Mouse (Mus musculus) left cerebral cortex, adult 9 months (tissue): ENCODE results near the gene Celf2.
A peak's percentile ranks its signal among the peaks of the same experiment; 100 is the strongest.

Experiments
- DNase-seq, 2 experiments: peaks; one replicate each; pipeline ENCODE4 v3.0.0; 2022; ENCODE audit warnings: low spot score in 2 of 2

Gene Celf2

GRCm38 (mm10) chr2:7392500-7392899, 116.9 kb downstream of the Celf2 start:
- no peak for DNase-seq

GRCm38 (mm10) chr2:7389264-7389663, 120.1 kb downstream of the Celf2 start:
- no peak for DNase-seq

GRCm38 (mm10) chr2:7378736-7379135, 130.6 kb downstream of the Celf2 start:
- no peak for DNase-seq

DNA sequence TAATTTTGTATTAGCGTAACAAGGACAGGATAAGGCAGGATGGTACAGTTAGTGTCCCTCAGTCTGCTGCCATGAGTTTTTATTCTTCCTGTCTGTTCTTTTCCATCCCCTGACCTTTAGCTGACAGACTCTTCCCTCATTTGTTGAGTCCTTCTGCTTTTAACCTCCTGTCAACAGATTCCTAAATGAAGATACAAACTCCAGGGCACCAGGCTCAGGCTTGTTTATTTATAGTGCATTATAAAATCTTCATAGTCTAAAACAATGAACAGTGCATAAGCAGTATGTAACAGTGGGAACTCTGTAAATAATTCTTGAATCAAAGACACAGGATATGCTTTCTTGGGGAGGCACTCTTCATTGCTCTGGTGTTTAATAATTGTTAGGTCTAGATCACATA, 131.5 kb downstream of the Celf2 start:
- DNase-seq, result no peak

DNA sequence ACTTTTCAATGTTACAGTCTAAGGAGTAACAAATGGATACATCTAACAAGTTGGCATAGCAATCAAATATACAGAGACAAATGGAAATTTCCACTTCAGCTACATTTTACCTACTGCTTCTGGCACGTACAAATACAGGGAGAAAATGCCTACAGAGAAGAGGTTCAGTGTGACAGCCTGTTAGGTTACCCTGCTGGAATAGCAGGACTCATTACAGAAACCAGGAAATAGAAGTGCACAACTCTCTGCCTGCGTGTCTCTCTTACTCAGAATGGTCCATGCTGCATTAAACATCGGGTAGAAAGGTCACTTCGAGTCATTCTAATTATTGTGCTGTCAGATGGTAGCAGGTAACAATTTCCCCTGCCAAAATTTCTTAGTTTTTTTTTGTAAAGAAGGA, 141.6 kb downstream of the Celf2 start:
- no peak for DNase-seq

- DNase-seq, result no peak
Measured at GRCm38 (mm10) chr2:7359557-7359956, 149.8 kb downstream of the Celf2 start.

DNA sequence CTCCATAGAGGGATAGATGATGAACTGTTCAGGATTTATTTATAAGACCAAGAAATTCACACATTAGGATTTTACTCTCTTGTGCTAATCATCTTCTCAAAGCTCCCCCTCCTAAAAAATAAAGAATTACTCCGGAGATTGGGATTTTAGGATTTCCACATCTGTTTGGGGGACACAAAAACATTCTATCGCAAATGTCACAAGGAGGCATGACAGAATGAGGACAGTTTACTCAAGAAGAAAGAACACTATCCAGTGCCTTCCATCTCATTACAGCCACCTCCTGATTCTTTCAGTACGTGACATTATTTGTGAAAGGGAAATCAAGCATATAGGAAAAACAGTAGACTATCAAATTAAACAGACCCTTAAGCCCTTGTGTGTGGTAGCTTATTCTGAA, 150.5 kb downstream of the Celf2 start:
- no peak for DNase-seq

- DNase-seq, result peak in 1 of 2 experiments; percentile 65
Measured at GRCm38 (mm10) chr2:7351234-7351633, 158.1 kb downstream of the Celf2 start.

DNA sequence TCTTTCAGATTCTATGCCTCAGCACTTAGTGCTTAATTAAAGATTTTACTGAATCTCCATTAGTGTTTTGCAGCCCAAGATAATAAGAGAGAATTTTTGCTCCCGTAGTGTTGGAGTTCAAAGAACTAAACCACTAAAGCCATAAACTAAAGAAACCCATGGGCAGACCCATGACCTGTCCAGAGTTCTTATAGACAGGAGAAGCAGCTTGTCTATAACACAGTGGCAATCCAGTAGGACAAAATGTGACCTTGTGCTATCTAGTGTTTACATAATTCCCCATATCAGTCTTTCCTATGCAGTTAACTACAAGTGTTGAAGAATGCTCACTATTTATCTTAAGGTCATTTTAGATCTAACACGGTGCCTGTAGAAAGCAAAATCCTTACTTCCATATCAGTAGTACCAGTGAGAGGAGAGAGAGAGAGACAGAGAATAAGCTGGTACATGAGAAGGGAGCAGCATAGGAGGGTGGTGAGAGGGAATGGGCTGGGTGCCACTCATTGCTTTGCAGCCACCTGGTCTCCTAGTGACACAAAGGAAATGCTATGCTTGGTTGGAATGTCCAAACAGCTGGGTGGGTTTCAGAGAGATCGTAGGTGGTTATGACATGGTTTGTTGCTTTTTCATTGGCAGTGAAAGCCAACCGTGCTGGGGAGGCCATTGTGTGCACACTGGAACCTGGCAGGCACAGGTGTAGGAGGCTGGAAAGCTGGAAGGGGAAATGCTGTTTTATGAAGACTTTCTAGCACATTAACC, 162.5 kb downstream of the Celf2 start:
- DNase-seq, result peak in 1 of 2 experiments; percentile 72

- no peak for DNase-seq
Measured at GRCm38 (mm10) chr2:7344951-7345350, 164.4 kb downstream of the Celf2 start.

GRCm38 (mm10) chr2:7342911-7343478, 166.4 kb downstream of the Celf2 start:
- DNase-seq, result peak in 1 of 2 experiments; percentile 57

DNA sequence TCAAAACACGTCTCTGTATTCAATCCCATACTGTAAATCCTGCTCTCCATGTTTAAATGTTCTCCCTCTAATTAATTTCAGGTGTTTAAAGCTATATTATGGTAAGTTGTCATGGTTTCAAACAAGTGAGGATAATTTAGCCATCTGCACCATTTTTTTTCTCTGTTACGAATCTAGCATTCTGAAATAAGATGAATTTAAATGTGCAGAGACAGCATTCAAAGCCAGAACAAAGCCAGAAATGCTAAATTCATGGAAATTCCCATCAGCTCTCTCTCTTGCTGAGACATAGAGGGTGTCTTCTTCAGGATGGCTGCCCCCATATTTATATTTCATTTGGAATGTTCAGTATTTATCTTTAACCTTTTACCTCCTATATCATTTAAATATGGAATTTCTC, 174.5 kb downstream of the Celf2 start:
- DNase-seq, result no peak

- no peak for DNase-seq
Measured at GRCm38 (mm10) chr2:7328018-7328899, 181.1 kb downstream of the Celf2 start.

DNA sequence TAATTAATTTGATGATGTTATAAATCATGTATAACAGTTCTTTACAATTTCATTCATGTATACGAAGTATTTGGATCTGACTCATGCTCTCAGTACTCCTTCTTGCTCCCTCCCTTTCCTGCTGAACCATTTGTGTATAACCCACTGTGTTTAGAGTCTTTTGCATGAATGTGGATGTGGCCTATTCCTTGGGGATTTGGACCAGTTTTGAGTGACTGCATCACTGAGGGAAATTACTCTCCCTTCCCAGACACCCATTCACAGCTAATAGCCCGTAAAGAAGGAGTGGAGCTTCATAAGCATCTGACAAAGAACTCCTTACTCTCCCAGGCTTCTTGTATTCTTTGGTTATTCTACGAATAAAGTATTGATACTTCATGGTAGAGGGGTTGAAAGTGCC, 189.6 kb downstream of the Celf2 start:
- no peak for DNase-seq

DNA sequence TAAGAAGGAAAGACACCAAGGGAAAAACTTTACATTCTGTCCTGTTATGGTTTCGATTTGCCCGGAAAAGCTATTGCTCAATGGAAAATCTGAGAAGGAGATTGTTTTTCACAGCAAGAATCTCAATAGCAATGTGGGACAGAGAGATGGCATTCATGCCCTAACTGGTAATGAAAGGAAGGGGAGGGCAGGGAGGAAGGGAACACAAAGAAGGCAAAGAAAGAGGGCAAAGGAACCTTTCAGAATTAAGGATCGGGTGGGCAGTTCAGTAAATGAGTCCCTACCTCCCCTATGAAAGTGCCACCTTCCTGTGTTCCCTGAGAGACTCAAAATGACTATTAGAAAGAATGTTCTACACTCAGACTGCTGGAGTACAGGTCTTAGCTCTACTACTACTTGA, 197.6 kb downstream of the Celf2 start:
- no peak for DNase-seq

DNA sequence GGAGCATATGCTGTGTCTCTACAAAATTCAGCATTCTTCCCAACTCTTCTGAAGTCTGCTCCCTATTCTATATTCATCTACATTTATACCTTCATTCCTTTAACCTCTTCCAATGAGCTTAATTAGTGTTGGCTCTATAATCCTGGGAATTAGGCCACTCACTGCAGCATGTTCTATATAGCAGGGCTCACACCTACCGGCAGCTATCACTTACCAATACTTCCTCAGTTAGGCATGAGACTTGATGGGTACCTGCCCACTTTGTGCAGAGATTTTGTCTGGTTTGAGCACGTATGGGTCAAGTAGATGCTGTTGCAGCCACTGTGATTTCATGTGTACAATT, 198.6 kb downstream of the Celf2 start:
- DNase-seq, result no peak

DNA sequence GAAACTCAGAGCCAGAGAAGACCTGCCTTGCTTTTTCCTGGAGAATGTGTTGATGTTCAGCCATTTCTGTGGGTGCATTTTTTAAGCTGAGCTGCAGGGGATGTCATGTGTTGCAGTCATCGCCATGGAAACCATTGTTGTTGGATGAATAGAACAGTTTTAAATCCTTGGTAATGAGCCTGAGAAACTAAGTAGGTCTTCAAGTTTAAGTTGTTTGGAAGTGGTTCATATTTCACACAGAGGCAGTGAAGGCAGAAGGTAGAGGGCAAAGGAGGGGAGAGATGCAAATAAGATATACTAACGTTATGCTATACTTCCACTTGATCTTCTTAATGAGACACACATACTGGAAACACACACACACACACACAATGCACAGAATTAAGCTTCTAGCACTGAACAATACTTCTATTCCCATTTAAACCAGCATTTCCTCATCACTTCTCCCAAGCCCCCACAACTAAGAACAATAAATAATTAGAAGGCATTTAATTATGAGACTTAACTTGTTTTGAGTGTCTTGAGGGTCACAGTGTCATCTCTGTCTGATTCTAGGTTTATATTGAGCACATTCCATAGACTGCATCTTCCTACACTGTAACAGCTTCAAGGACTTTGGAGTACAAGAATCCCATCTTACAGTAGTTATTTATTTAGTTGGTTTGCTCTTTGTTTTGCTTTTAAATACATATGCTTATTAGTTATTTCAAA, 199.1 kb downstream of the Celf2 start:
- peak in 1 of 2 experiments; percentile 42 for DNase-seq

DNA sequence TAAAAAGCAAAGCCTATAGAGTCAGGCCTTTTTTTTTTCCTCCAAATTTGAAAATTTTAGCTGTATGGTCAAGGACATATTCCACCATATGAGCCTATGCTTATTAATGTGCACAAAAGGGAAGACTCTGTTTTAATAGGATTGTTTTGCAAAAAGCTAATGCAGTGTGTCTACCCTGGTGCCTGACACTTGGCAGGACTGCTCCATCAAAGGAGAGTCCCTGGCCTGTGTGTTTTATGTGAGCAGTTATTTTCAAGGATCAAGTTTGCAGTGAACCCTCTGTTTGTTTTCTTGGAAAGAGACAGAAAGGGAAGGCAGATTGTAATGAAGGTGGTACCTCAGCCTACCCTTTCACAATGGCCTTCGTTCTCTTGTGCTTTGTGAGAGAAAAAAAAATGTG, 200.0 kb downstream of the Celf2 start:
- no peak for DNase-seq

DNA sequence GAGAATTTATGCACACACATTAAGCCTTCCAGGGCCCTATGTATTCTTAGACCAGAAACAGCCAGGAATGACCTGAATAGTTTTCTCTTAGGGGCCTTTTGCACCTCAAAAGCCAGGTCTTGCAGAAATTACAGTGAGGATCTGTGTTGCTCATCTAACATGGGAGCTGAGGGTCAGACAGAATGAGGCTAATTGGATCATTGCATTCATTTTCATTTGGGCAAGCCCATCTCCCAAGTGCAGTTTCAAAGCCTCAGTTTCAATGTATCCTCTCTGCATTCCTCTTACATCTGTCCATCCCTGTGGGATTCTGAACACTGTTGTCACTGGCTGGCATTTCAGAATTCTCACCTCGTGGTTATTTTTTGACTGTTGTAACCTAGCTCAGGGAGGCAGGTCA, 200.6 kb downstream of the Celf2 start:
- no peak for DNase-seq

DNA sequence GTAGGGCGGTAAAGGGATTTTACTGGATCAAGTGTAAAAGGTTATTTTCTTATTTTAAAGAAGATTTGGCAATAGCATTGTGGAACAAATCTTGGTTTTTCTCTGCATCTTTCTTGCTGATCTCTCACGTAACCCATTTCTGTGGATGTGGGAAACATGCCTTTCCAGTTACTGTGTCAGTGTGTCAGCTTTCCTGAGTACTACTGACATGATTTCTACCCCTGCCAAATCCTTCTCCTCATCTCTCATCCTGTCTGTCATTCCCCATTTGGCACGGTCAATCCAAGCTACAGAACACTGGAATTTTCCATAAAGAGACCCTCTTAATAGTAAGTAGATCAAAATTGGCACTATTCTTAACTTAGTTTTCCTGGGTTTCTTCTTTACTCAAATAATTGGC, 221.9 kb downstream of the Celf2 start:
- DNase-seq, result no peak

GRCm38 (mm10) chr2:7273214-7273613, 236.1 kb downstream of the Celf2 start:
- DNase-seq, result no peak

- peak; percentile 84 to 93 for DNase-seq
Measured at GRCm38 (mm10) chr2:7270051-7270450, 239.3 kb downstream of the Celf2 start.
